Mouse (Mus musculus): ENCODE results near the gene Tada1.

Tada1 gene

DNA sequence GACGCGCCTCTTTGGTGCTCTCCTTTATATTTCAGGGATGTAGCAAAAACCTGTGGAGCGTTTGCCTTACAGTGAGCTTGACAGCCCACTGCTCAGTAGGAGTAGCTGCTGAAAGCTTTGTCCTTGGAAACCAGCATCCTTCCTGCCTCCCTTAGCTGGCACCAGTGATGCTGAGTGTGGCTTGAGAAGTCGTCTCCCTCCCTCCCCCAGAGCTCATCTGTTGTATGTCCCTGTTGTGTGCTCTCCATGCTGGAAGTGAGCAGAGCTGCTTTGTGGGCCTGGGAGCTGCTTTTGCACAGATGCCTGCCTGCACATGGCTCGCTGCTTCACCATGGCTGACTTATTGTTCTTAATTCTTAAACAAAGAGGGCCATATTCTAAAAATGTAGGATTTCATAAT is 6.5 kb downstream of the Tada1 start:
- DNase-seq = no peak

DNA sequence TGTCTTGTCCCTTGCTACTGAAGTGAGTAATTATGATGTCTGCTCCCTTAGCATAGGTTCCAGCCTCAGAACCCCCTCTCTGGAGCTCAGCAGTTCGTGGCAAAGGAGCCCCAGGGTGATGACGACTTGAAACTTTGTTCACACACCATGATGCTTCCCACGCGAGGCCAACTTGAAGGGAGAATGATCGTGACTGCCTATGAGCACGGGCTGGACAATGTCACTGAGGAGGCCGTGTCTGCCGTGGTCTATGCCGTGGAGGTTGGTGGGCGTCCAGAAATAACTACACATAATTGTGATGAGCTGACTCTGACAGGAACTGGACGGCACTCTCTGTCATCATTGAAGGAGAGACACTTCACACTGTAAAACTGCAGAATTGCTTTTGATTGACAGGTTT is 9.6 kb downstream of the Tada1 start:
- peak; percentile 82 for DNase-seq

DNA sequence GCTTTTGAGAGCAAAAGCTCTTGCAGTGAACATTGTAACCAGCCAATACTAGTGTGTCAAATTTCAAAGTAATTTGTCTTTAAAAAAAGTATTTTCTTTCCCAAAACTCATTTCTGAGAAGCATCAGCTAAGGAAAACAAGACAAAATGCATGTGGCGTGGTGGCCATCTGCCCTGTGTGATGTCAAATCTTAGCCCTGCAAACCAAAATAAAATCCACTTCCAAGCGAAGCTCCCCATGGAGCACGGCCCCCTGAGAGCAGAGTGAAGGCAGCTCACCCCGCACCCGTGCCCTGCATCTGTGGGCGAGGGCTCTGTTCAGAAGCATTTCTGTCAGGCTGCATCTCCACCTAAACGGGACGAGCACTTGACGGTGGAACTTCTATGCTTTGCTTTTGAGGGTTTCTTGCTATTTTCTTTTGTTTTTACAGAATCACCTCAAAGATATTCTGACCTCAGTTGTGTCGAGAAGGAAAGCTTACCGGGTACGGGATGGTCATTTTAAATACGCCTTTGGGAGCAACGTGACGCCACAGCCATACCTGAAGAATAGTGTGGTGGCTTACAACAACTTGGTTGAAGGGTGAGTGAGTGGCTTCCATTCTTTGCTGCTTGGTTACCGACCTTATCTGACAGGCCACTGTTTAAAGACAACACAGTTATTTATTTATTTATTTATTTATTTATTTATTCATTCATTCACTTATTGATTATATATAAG is 10.7 kb downstream of the Tada1 start:
- peak; percentile 79 for DNase-seq

- DNase-seq = peak; percentile 58
Observed at GRCm38 (mm10) chr1:166391671-166392070, 12.8 kb downstream of the Tada1 start.

GRCm38 (mm10) chr1:166394770-166395169 is 15.9 kb downstream of the Tada1 start:
- no peak for DNase-seq

DNA sequence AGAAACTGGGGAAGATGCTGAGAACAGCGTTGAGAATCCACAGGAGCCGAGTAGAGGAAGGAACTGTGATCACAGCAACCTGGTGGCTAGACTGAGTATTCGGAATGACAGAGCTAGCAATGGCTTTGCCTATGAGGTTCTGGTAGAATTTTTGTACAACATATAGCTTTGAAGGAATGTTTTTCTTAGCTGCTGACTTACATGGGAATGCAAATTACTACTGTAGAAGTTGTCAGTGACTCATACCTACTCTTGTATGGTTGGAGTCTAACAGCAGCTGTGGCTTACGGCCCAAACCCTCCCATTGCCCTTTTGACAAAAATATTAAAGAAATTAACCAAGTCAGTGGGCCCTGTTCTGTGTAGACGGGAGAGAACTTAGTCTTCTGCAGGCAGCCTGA is 16.8 kb downstream of the Tada1 start:
- peak; percentile 23 for DNase-seq

DNA sequence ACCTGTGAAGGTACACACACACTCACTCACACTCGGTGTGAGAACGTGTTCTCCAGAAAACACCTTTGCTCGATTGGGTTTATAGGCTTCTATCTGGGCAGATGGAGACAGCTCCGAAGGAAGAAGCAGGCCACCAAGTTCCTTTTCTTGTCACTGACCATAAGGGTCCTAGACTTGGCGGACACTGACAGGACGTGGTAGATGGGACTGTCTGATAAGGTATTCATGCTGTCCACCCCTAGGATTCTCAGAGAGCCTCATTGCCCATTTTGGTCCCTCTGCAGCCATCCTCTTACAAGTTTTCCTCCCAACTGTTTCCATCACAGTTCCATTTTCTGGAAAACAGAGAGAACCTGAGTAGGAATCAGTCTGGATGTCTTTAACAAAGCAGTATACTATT is 17.5 kb downstream of the Tada1 start:
- peak; percentile 43 for DNase-seq

DNA sequence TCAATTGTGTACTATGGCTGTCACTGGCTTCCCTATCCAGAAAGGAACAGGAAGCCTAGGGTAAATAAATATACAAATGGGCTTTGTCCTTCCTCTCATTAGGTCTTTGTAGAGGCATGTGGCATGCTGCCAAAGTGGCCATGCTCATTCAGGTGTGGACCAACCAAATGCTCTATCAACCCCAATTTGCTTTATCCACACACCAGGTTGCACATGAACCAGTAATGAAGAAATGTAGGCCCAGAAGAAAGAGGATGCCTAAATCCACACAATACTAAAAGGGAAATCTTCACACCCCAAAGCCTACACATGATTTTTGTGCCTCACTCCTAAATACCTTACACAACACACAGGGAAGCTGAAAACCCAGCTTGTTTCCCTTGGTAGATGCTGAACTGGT is 22.6 kb downstream of the Tada1 start:
- DNase-seq = peak; percentile 72

- peak; percentile 91 for DNase-seq
Observed at GRCm38 (mm10) chr1:166402003-166402402, 23.1 kb downstream of the Tada1 start.

GRCm38 (mm10) chr1:166403846-166404245 is 24.9 kb downstream of the Tada1 start:
- peak; percentile 79 for DNase-seq

- peak; percentile 97 for DNase-seq
Observed at GRCm38 (mm10) chr1:166409177-166409700, 30.3 kb downstream of the Tada1 start.

- no peak for DNase-seq
Observed at GRCm38 (mm10) chr1:166409701-166410220, 30.9 kb downstream of the Tada1 start, which contains the start of gene Pogk. TSS of gene Pogk (minus strand) at chr1:166409863.

DNA sequence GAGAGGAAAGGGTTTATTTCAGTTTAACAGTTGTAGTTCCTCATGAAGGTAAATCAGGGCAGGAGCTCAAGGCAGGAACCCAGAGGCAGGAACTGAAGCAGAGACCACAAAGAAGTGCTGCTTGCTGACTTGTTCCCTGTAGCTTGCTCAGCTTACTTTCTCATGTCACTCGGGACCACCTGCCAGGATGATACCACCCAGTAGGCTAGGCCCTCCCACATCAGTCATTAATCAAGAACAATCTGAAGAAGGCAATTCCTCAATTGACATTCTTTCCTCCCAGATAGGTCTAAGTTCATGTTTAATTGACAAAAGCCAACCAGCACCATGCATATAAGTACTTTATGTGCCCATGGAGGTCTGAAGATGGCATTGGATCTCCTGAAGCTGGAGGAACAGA is 32.6 kb downstream of the Tada1 start:
- peak; percentile 53 for DNase-seq

DNA sequence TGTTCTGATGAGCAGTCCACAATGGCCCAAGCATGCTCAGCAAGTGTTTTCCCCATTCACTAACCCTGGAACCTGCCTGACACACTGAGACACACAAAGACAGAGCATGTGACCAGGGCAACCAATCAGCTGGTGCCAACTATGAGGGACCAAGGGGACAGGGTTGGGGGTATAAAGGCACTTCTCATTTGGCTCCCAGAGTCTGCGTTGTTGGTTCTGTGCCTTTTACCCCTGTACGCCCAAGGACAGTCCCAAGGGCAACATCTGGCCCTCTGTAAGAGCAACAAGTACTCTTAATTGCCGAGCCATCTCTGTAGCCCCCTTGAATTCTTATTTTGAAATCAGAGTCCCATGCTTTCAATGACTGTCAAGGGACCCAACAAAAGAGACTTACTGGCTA is 33.4 kb downstream of the Tada1 start:
- DNase-seq = peak; percentile 75

DNA sequence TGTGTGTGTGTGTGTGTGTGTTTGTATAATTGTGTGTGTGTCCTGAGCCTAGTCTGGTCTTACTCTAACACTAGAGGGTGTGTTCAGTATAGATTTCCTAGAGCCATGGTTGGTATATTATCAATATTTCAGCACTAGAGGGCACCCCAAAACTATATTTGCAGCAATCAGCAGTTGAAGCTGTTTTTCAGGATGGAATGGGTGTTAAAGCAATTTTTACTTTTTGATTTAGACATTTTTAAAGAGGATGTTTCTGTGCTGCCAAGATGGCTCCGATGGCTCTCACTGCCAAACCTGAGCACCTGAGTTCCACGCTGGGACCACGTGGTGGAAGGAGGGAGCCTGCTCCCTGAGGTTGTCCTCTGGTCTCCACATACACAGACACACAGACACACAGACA is 50.2 kb downstream of the Tada1 start:
- no peak for DNase-seq

DNA sequence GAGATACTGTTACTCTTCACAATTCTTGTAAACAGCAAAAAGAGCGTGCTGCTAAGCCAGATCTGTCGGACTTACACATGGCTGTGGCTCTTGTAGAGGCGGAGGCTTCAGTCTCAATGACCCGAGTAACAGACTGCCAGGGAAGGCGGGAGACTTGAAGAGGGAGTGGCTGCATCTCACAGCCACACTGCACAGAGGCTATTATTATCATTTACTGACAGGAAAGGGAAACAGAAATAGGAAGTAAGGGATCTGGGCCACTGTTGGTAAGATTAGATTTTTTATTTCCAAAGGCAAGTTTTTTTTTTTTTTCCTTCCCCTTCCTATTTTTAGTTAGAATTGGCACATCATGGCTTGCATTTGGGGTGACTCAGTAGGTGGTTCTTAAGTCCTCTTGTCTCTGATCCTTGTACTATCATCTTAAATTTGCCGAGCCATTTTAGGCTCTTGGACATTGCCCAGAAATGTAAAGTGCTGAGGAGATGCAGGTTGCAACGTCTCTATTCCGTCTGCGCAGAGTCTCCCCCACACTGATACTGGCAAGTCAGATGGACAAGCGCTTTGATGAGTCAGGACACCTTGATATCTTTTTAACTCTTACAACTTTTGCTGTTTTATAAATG is 51.0 kb downstream of the Tada1 start:
- peak; percentile 96 for DNase-seq

- DNase-seq = no peak
Observed at GRCm38 (mm10) chr1:166439426-166439825, 60.5 kb downstream of the Tada1 start.

DNA sequence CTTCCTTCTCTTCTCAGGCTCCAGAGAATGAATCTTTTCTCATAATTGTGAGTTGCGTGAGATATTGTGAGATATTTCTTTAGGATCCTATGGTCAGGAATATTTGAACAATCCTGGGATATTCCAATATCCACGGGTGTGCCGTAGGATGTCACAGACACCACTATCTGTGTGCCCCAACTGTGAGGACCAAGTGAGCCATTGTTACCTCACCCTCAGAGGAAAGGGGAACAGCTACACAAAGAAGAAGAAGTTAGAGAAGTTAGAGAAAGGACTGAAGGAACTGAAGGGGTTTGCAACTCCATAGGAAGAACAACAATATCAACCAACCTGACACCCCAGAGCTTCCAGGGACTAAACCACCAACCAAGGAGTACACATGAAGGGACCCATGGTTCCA is 63.1 kb downstream of the Tada1 start:
- no peak for DNase-seq

Data from heart, adult 11 months (tissue).